Mouse (Mus musculus) stomach, postnatal 0 days (tissue): ENCODE measurements around the gene Vmn1r191.
"Not testable (repeated sequence)": the region's sequence is repeated elsewhere in the genome, so short reads cannot be mapped to it uniquely, and the experiment has no call there.

Source experiments
- CTCF ChIP-seq: IDR thresholded peaks from 2 replicates; pipeline ENCODE4 v1.5.1; 2016; ENCODE audit warnings: antibody characterized with exemption, low read depth, mild to moderate bottlenecking, moderate library complexity
- EP300 ChIP-seq: optimal IDR thresholded peaks from 2 replicates; pipeline ENCODE3; 2016; ENCODE audit warnings: antibody characterized with exemption

DNA sequence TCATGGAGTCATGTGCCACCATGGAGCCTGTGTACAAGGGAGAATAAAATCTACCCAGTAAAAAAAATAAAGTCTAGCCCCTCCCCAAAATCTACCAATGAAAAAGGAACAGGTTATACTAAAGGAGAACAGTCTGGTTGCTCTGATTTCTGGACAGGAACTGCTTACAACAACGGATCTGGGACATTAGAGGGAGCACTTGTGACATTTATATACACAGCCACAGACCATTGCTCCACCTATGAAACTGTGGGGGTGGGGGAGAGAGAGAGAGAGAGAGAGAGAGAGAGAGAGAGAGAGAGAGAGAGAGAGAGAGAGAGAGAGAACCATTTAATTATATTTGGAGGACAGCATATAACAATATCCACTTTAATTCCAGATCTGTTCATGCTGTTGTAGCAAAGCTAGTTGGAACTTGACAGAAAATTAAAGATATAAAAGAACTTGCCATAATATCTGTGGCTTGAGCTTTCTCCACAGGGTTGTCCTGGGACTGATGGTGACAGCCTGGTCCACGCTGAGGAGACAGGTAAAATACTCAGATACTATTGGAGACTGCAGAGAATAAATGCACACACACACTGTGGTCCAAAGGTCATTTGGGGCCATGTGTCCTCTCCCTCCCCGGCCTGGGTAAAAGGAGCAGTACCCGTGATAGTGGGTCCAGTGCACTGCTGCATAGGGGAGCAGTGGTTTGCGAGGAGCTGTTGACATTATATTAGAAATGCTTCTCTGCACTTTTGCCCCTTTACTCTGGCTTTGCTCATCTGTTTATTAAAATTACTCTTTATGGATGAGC, 47.1 kb downstream of the Vmn1r191 start:
- peak; percentile 26 for TF ChIP-seq CTCF
- not testable (repeated sequence) for TF ChIP-seq EP300
